Mouse (Mus musculus) myocyte (in vitro differentiated cells): ENCODE data around the gene Cntfr. TPM values are rescaled to one million over a fixed set of nuclear protein-coding genes. Genes with fewer than 3 reads are reported as not detected.

Experiments
- H3K27me3 ChIP-seq: one replicate; pipeline ENCODE4 v1.6.1; 2011; ENCODE audit not compliant: control insufficient read depth, insufficient read depth, insufficient read length
- H3K36me3 ChIP-seq: one replicate; pipeline ENCODE4 v1.6.1; 2011; ENCODE audit not compliant: control insufficient read depth, insufficient read depth
- H3K4me2 ChIP-seq: one replicate; pipeline ENCODE4 v1.6.1; 2011; ENCODE audit warnings: low read depth, control low read depth
- H3K4me3 ChIP-seq: one replicate; pipeline ENCODE4 v1.5.1; 2011; ENCODE audit warnings: mild to moderate bottlenecking, control low read depth, moderate library complexity
- H3K79me2 ChIP-seq: one replicate; pipeline ENCODE4 v1.6.1; 2011; ENCODE audit not compliant: control insufficient read depth, insufficient read depth
- H3ac ChIP-seq: one replicate; pipeline ENCODE4 v1.6.1; 2011; ENCODE audit not compliant: control insufficient read depth, insufficient read length
- CEBPB ChIP-seq: IDR thresholded peaks from 2 replicates; pipeline ENCODE4 v1.6.1; 2011; ENCODE audit warnings: mild to moderate bottlenecking, moderate library complexity; ENCODE audit not compliant: poor library complexity, insufficient read depth, severe bottlenecking
- E2F4 ChIP-seq: IDR thresholded peaks from one replicate; pipeline ENCODE4 v1.6.1; 2011; ENCODE audit warnings: mild to moderate bottlenecking, control low read depth, moderate library complexity; ENCODE audit not compliant: insufficient read depth
- MAX ChIP-seq: IDR thresholded peaks from one replicate; pipeline ENCODE4 v1.6.1; 2011; ENCODE audit warnings: low read depth, mild to moderate bottlenecking, control low read depth
- MYOD1 ChIP-seq, 3 experiments: IDR thresholded peaks; one replicate each; pipeline ENCODE4 v1.6.1; 2011; ENCODE audit warnings: control low read depth in 2 of 3, low read depth in 2 of 3, mild to moderate bottlenecking in 2 of 3, moderate library complexity in 1 of 3; ENCODE audit not compliant: insufficient read length in 2 of 3, control insufficient read depth in 1 of 3
- MYOG ChIP-seq, 3 experiments: IDR thresholded peaks; one replicate each; pipeline ENCODE4 v1.6.1; 2011; ENCODE audit warnings: control low read depth in 2 of 3, low read depth in 2 of 3, mild to moderate bottlenecking in 2 of 3; ENCODE audit not compliant: insufficient read length in 2 of 3, control insufficient read depth in 1 of 3, insufficient read depth in 1 of 3
- POLR2A ChIP-seq: IDR thresholded peaks from one replicate; pipeline ENCODE4 v1.6.1; 2011; ENCODE audit warnings: low read depth, mild to moderate bottlenecking, control low read depth, moderate library complexity; ENCODE audit not compliant: insufficient read length
- POLR2AphosphoS2 ChIP-seq: IDR thresholded peaks from one replicate; pipeline ENCODE4 v1.6.1; 2011; ENCODE audit warnings: low read depth, control low read depth; ENCODE audit not compliant: insufficient read length
- REST ChIP-seq: IDR thresholded peaks from one replicate; pipeline ENCODE4 v1.6.1; 2011; ENCODE audit warnings: mild to moderate bottlenecking, control low read depth, moderate library complexity; ENCODE audit not compliant: insufficient read depth, insufficient read length
- SRF ChIP-seq: IDR thresholded peaks from one replicate; pipeline ENCODE4 v1.6.1; 2011; ENCODE audit warnings: low read depth; ENCODE audit not compliant: control insufficient read depth, insufficient read length
- TCF12 ChIP-seq: IDR thresholded peaks from one replicate; pipeline ENCODE4 v1.6.1; 2011; ENCODE audit warnings: mild to moderate bottlenecking, control low read depth; ENCODE audit not compliant: poor library complexity, insufficient read depth, severe bottlenecking
- TCF3 ChIP-seq: IDR thresholded peaks from one replicate; pipeline ENCODE4 v1.6.1; 2011; ENCODE audit warnings: low read depth, control low read depth; ENCODE audit not compliant: insufficient read length
- USF1 ChIP-seq: IDR thresholded peaks from one replicate; pipeline ENCODE4 v1.6.1; 2011; ENCODE audit warnings: low read depth, mild to moderate bottlenecking, control low read depth, moderate library complexity
- polyA plus RNA-seq: library from polyadenylated mRNA; unstranded; fragments of >200 nt; fragmentation: generic; extraction: Trizol; gene quantifications from one replicate; pipeline ENCODE4 v1.2.1, GENCODE M21; 2012; ENCODE audit warnings: missing spikeins

Gene Cntfr
- polyA plus RNA-seq, 1 experiment: 0.06 TPM

DNA sequence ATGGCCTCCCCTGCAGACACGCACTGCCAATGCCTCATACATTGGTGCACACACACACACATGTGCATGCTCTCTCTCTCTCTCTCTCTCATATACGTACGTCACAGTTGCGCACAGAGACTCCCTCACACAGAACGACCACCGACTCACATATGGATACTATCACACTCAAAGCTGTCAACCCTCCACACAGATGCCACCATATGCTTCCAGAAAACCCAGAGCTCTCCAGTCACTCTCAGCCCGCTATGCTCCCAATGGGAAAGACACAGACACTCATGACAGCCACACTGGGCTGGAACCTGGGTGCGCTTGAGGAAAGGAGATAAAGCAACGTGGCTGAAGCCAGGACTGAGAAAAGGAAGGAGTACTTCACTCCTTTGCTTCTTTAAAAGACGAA is 14.9 kb downstream of the Cntfr start:
- Histone ChIP-seq H3K27me3 (peaks cover 48% of the 10 kb centered on the region), H3ac (no peak overlapping the region), H3K36me3 (no peaks in the 10 kb centered on the region), H3K4me3 (no peak overlapping the region), H3K4me2 (no peak overlapping the region), H3K79me2 (no peaks in the 10 kb centered on the region)
- no peak for TF ChIP-seq MYOG (IDR thresholded peaks at IDR 0.05; ENCODE audit: control insufficient read depth in 1 of 3, insufficient read depth in 1 of 3, insufficient read length in 2 of 3, low read depth in 2 of 3)
- TF ChIP-seq POLR2A: no peak
- no peak for TF ChIP-seq REST
- no peak for TF ChIP-seq CEBPB
- no peak for TF ChIP-seq SRF
- TF ChIP-seq MAX: no peak
- no peak for TF ChIP-seq E2F4
- TF ChIP-seq MYOD1 (IDR thresholded peaks at IDR 0.05; ENCODE audit: control insufficient read depth in 1 of 3, insufficient read length in 2 of 3, low read depth in 2 of 3): no peak
- TF ChIP-seq TCF3: no peak
- no peak for TF ChIP-seq TCF12
- TF ChIP-seq POLR2AphosphoS2: no peak
- TF ChIP-seq USF1: no peak

GRCm38 (mm10) chr4:41681176-41681575 is 15.7 kb downstream of the Cntfr start:
- peaks cover 56% of the 10 kb centered on the region for H3K27me3 ChIP-seq
- no peak overlapping the region for H3K4me3 ChIP-seq
- no peaks in the 10 kb centered on the region for H3K36me3 ChIP-seq
- TF ChIP-seq MYOD1 (IDR thresholded peaks at IDR 0.05; ENCODE audit: control insufficient read depth in 1 of 3, insufficient read length in 2 of 3, low read depth in 2 of 3) (no peak), MYOG (IDR thresholded peaks at IDR 0.05; ENCODE audit: control insufficient read depth in 1 of 3, insufficient read depth in 1 of 3, insufficient read length in 2 of 3, low read depth in 2 of 3) (no peak)
- no peaks in the 10 kb centered on the region for H3K79me2 ChIP-seq
- no peak overlapping the region for H3K4me2 ChIP-seq
- H3ac ChIP-seq: no peak overlapping the region

DNA sequence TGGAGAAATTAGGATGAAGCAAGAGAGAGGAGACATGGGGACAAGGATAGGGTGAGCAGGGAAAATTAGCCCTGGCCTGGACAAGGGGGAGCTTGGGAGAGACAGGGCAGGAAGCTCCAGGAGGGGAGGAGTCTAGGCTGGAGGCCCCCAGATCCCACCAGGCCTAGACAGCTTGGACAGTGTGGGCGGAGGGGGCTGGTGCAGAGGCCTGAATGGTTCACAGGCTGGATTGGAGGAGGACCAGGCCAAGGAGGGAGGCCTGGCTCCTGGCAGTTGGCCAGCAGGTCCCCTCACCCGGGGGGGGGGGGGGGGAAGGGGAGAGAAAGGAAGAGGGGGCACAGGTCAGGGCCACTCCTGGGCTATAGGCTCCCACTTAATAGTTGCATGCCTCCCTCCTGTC is 17.6 kb downstream of the Cntfr start:
- peaks cover 70% of the 10 kb centered on the region for H3K27me3 ChIP-seq
- no peak for TF ChIP-seq POLR2A
- TF ChIP-seq CEBPB: no peak
- no peak for TF ChIP-seq MYOD1 (IDR thresholded peaks at IDR 0.05; ENCODE audit: control insufficient read depth in 1 of 3, insufficient read length in 2 of 3, low read depth in 2 of 3)
- no peak overlapping the region for H3ac ChIP-seq
- no peak overlapping the region for H3K4me2 ChIP-seq
- H3K36me3 ChIP-seq: no peaks in the 10 kb centered on the region
- no peaks in the 10 kb centered on the region for H3K79me2 ChIP-seq
- H3K4me3 ChIP-seq: no peak overlapping the region

- no peak for TF ChIP-seq TCF3
- TF ChIP-seq POLR2A: no peak
- TF ChIP-seq CEBPB: no peak
- no peak for TF ChIP-seq MYOG (IDR thresholded peaks at IDR 0.05; ENCODE audit: control insufficient read depth in 1 of 3, insufficient read depth in 1 of 3, insufficient read length in 2 of 3, low read depth in 2 of 3)
- TF ChIP-seq TCF12: no peak
- no peak for TF ChIP-seq E2F4
- TF ChIP-seq POLR2AphosphoS2: no peak
- TF ChIP-seq REST: no peak
- no peak for TF ChIP-seq USF1
- no peak for TF ChIP-seq SRF
- TF ChIP-seq MAX: no peak
- no peak for TF ChIP-seq MYOD1 (IDR thresholded peaks at IDR 0.05; ENCODE audit: control insufficient read depth in 1 of 3, insufficient read length in 2 of 3, low read depth in 2 of 3)
- Histone ChIP-seq H3K4me3 (no peak overlapping the region), H3K79me2 (no peaks in the 10 kb centered on the region), H3ac (no peak overlapping the region), H3K27me3 (peaks cover 74% of the 10 kb centered on the region), H3K4me2 (no peak overlapping the region), H3K36me3 (no peaks in the 10 kb centered on the region)
These were observed 18.0 kb downstream of the Cntfr start for GRCm38 (mm10) chr4:41678863-41679262.

DNA sequence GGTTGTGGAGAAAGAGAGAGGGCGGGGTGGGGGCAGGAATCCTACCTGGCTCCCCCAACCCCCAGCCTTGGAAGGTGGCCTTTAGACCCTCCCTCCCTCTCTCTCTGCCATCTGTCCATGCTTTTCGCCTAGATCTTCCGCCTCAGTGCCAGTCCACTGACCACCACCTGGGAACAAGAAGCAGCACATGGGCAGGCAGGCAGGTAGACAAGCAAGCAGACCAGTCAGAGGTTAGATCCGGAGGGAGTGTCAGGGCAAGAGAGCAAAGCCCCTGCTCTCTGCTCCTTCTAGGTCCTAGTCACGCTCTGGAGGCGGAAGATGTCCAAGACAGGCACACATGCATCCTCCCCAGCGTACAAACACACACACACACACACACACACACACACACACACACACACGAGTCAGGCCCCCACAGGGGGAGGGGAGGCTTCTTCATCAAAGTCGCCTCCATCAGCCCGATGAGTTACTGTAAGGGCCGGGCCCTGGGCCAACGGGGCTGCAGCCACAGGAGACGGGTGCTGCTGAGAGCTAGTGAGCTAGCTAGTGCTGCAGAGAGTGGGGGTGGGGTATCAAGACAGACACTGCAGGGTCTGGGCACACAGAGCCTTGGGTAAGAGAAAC is 19.8 kb downstream of the Cntfr start:
- H3K27me3 ChIP-seq: peaks cover 83% of the 10 kb centered on the region
- no peak for TF ChIP-seq TCF12
- TF ChIP-seq CEBPB: no peak
- no peak for TF ChIP-seq MYOG (IDR thresholded peaks at IDR 0.05; ENCODE audit: control insufficient read depth in 1 of 3, insufficient read depth in 1 of 3, insufficient read length in 2 of 3, low read depth in 2 of 3)
- no peak for TF ChIP-seq POLR2AphosphoS2
- TF ChIP-seq USF1: no peak
- no peak for TF ChIP-seq MYOD1 (IDR thresholded peaks at IDR 0.05; ENCODE audit: control insufficient read depth in 1 of 3, insufficient read length in 2 of 3, low read depth in 2 of 3)
- no peak for TF ChIP-seq SRF
- TF ChIP-seq TCF3: no peak
- no peaks in the 10 kb centered on the region for H3K79me2 ChIP-seq
- H3K36me3 ChIP-seq: no peaks in the 10 kb centered on the region
- H3ac ChIP-seq: no peak overlapping the region
- no peak overlapping the region for H3K4me3 ChIP-seq
- no peak overlapping the region for H3K4me2 ChIP-seq
